Mouse (Mus musculus) intestine, embryonic 15.5 days (tissue): ENCODE results near the gene Poc1a. TPM values are rescaled to one million over a fixed set of nuclear protein-coding genes. Genes with fewer than 3 reads are reported as not detected.

Experiments
- ATAC-seq: fragments of 200-750 bp; cut with Nextera tagmentation; 2 replicates; pipeline ENCODE4 v1.8.0; 2017; ENCODE audit warnings: moderate TSS enrichment, moderate library complexity
- H3K27ac ChIP-seq: fragments of 300-500 bp; sonication (generic); 2 replicates; pipeline ENCODE4 v1.5.1; 2015; ENCODE audit warnings: mild to moderate bottlenecking, inconsistent platforms
- H3K27me3 ChIP-seq: fragments of 300-500 bp; sonication (generic); replicated peaks from 2 replicates; pipeline ENCODE4 v1.6.1; 2015; ENCODE audit warnings: inconsistent platforms
- H3K36me3 ChIP-seq: fragments of 300-500 bp; sonication (generic); 2 replicates; pipeline ENCODE4 v1.6.1; 2015; ENCODE audit warnings: inconsistent platforms
- H3K4me1 ChIP-seq: fragments of 300-500 bp; sonication (generic); replicated peaks from 2 replicates; pipeline ENCODE4 v1.6.1; 2015; ENCODE audit warnings: inconsistent platforms
- H3K4me2 ChIP-seq: fragments of 300-500 bp; sonication (generic); replicated peaks from 2 replicates; pipeline ENCODE4 v1.6.1; 2015; ENCODE audit warnings: mild to moderate bottlenecking, inconsistent platforms
- H3K4me3 ChIP-seq: fragments of 300-500 bp; sonication (generic); replicated peaks from 2 replicates; pipeline ENCODE4 v1.5.1; 2015; ENCODE audit warnings: inconsistent platforms
- H3K9ac ChIP-seq: fragments of 300-500 bp; sonication (generic); 2 replicates; pipeline ENCODE4 v1.6.1; 2015; ENCODE audit warnings: inconsistent platforms
- H3K9me3 ChIP-seq: fragments of 300-500 bp; sonication (generic); 2 replicates; pipeline ENCODE4 v1.6.1; 2016; ENCODE audit warnings: inconsistent platforms
- WGBS: fragments of 180-500 bp; shearing (Covaris S2); methylation state at CpG from one replicate; pipeline ENCODE4 v1.1.7; 2015; 5-methylcytosine and 5-hydroxymethylcytosine counted together
- polyA plus RNA-seq: library from polyadenylated mRNA; unstranded; fragments of >200 nt; fragmentation: Nextera tagmentation; extraction: Ambion mirVana; gene quantifications from 2 replicates; pipeline ENCODE4 v1.2.1, GENCODE M21; 2015

Gene Poc1a
- polyA plus RNA-seq, 1 experiment from 2014 or later: 25.9 TPM

- ATAC-seq: no peak
- peaks cover 27% of the 10 kb centered on the region for H3K36me3 ChIP-seq
- no peaks in the 10 kb centered on the region for H3K9me3 ChIP-seq
- H3K9ac ChIP-seq: no peak overlapping the region
- H3K27me3 ChIP-seq: no peaks in the 10 kb centered on the region
- WGBS: 49% methylated on average over 19 of the region's 19 CpGs
- peaks cover 7% of the 10 kb centered on the region for H3K4me1 ChIP-seq
- H3K4me2 ChIP-seq: peak overlapping the region; percentile 9; the same call in 1 of the 2 replicates
- H3K27ac ChIP-seq: peak overlapping the region; percentile 34
- no peak overlapping the region for H3K4me3 ChIP-seq
Measured at GRCm38 (mm10) chr9:106242813-106243488, 37.9 kb upstream of the Poc1a start.

- peak; percentile 55 for ATAC-seq
- no peaks in the 10 kb centered on the region for H3K27me3 ChIP-seq
- H3K27ac ChIP-seq: peak overlapping the region; percentile 74
- H3K4me1 ChIP-seq: peaks cover 38% of the 10 kb centered on the region
- no peak overlapping the region for H3K4me3 ChIP-seq
- WGBS: 63% methylated on average over 11 of the region's 11 CpGs
- no peak overlapping the region for H3K9ac ChIP-seq
- no peaks in the 10 kb centered on the region for H3K36me3 ChIP-seq
- peak overlapping the region; percentile 34 for H3K4me2 ChIP-seq
- no peaks in the 10 kb centered on the region for H3K9me3 ChIP-seq
Measured at GRCm38 (mm10) chr9:106249550-106249949, 31.3 kb upstream of the Poc1a start.

- H3K27ac ChIP-seq: peak overlapping the region; percentile 74
- peak; percentile 70 for ATAC-seq
- H3K4me2 ChIP-seq: peak overlapping the region; percentile 34
- no peaks in the 10 kb centered on the region for H3K36me3 ChIP-seq
- no peaks in the 10 kb centered on the region for H3K9me3 ChIP-seq
- peaks cover 38% of the 10 kb centered on the region for H3K4me1 ChIP-seq
- no peak overlapping the region for H3K9ac ChIP-seq
- no peak overlapping the region for H3K4me3 ChIP-seq
- H3K27me3 ChIP-seq: no peaks in the 10 kb centered on the region
- 17% methylated on average over 4 of the region's 4 CpGs for WGBS
Measured at GRCm38 (mm10) chr9:106250245-106250644, 30.6 kb upstream of the Poc1a start.

GRCm38 (mm10) chr9:106251066-106251465, 29.8 kb upstream of the Poc1a start:
- no peaks in the 10 kb centered on the region for H3K27me3 ChIP-seq
- H3K9ac ChIP-seq: no peak overlapping the region
- H3K36me3 ChIP-seq: no peaks in the 10 kb centered on the region
- peak overlapping the region; percentile 74; the same call in 1 of the 2 replicates for H3K27ac ChIP-seq
- 51% methylated on average over 8 of the region's 8 CpGs for WGBS
- no peak overlapping the region for H3K4me3 ChIP-seq
- H3K4me2 ChIP-seq: no peak overlapping the region
- no peaks in the 10 kb centered on the region for H3K9me3 ChIP-seq
- no peak for ATAC-seq
- H3K4me1 ChIP-seq: peaks cover 38% of the 10 kb centered on the region

DNA sequence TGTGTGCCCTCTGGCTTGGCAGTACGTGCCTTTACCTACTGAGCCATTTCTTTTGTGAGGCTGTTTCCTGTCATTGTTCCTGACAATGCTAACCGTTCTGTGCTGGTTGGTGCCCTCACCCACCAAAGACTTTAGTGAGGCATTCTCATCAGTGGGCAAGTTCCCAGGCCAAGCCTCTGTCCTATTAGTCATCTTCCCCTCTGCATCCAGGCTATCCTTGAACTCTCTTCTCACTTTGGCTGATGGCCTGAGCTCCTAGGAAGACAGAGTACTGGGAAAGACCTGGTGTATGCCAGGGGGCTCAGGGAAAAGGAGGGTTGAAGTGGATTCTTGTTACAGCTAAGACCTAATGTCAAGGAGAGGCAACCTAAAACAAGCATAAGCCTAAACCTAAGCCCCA, 26.9 kb upstream of the Poc1a start:
- Histone ChIP-seq H3K27me3 (no peaks in the 10 kb centered on the region), H3K36me3 (no peaks in the 10 kb centered on the region), H3K4me3 (no peak overlapping the region), H3K9ac (no peak overlapping the region), H3K4me2 (no peak overlapping the region), H3K4me1 (peaks cover 26% of the 10 kb centered on the region), H3K9me3 (no peaks in the 10 kb centered on the region), H3K27ac (no peak overlapping the region)
- 88% methylated on average over 2 of the region's 2 CpGs for WGBS
- no peak for ATAC-seq

DNA sequence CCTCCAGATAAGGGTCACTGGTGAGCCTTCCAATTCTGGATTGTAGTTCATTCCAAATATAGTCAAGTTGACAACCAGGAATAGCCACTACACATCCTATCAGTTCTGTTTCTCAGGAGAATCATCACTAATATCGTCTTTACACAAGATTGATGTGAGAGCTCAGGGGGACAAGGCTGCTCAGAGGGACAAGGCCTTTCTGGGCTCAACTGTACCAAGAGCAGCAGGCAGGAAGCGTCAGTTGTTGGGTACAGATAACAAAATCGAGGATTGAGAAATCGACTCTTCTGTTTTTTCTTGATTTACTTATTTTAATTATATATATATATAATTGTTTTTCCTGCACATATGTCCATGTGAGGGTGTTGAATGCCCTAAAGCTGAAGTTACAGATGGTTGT, 22.4 kb upstream of the Poc1a start:
- ATAC-seq: no peak
- 85% methylated on average over 4 of the region's 4 CpGs for WGBS
- no peak overlapping the region for H3K4me3 ChIP-seq
- no peak overlapping the region for H3K4me2 ChIP-seq
- H3K36me3 ChIP-seq: no peaks in the 10 kb centered on the region
- no peak overlapping the region for H3K9ac ChIP-seq
- 0 out of 2 replicates have a peak, but pooled peaks cover 3% of the 10 kb centered on the region for H3K4me1 ChIP-seq
- H3K27ac ChIP-seq: no peak overlapping the region
- no peaks in the 10 kb centered on the region for H3K9me3 ChIP-seq
- no peaks in the 10 kb centered on the region for H3K27me3 ChIP-seq

DNA sequence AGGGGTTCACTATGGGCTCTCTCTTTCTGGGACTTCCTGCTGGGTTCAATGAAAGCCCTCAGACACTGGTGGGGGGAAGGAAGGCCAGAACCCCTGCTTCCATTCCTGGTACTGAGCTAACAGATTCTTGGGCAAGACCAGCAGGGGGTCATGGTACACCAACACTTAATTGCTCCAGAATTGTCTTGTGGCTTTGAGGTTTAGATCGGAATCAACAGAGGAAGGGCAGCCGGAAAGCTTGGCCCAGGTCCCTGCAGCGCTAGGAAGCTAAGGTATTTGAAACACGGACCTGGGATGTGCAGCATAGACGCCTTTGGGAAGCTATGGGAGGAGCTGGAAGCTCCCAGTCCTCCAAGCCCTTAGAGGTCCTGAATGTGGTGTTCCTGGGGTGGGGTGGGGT, 21.9 kb upstream of the Poc1a start:
- Histone ChIP-seq H3K9me3 (no peaks in the 10 kb centered on the region), H3K27ac (no peak overlapping the region), H3K4me1 (0 out of 2 replicates have a peak, but pooled peaks cover 3% of the 10 kb centered on the region), H3K9ac (no peak overlapping the region), H3K4me3 (no peak overlapping the region), H3K36me3 (no peaks in the 10 kb centered on the region), H3K27me3 (no peaks in the 10 kb centered on the region), H3K4me2 (no peak overlapping the region)
- WGBS: 58% methylated on average over 5 of the region's 5 CpGs
- ATAC-seq: no peak

DNA sequence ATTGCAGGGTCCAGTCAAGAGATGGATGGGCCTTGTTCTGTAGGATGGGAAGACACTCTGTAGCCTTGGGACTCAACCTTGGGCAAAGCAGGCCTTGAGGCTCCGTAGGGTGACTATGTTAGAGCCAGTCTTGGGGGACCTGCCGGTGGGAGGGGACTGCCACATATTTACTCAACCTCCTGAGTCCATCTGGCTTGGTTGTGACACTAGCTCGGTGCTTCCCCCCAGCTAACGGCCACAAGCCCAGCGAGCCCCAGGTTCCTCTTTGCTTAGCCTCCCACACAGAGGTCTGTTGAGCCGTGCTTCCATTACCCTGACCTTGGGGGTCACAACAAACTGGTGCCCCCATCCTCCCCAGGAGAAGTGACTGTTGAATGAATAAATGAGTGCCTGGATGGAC, 19.8 kb upstream of the Poc1a start:
- Histone ChIP-seq H3K27ac (no peak overlapping the region), H3K4me2 (no peak overlapping the region), H3K9me3 (no peaks in the 10 kb centered on the region), H3K4me3 (no peak overlapping the region), H3K36me3 (no peaks in the 10 kb centered on the region), H3K4me1 (0 out of 2 replicates have a peak, but pooled peaks cover 3% of the 10 kb centered on the region), H3K27me3 (no peaks in the 10 kb centered on the region), H3K9ac (no peak overlapping the region)
- no peak for ATAC-seq
- 77% methylated on average over 6 of the region's 6 CpGs for WGBS

GRCm38 (mm10) chr9:106261491-106261890, 19.4 kb upstream of the Poc1a start:
- Histone ChIP-seq H3K9me3 (no peaks in the 10 kb centered on the region), H3K4me3 (no peak overlapping the region), H3K9ac (no peak overlapping the region), H3K36me3 (no peaks in the 10 kb centered on the region), H3K27me3 (no peaks in the 10 kb centered on the region), H3K4me1 (0 out of 2 replicates have a peak, but pooled peaks cover 3% of the 10 kb centered on the region), H3K4me2 (no peak overlapping the region), H3K27ac (no peak overlapping the region)
- WGBS: 78% methylated on average over 3 of the region's 3 CpGs
- no peak for ATAC-seq

DNA sequence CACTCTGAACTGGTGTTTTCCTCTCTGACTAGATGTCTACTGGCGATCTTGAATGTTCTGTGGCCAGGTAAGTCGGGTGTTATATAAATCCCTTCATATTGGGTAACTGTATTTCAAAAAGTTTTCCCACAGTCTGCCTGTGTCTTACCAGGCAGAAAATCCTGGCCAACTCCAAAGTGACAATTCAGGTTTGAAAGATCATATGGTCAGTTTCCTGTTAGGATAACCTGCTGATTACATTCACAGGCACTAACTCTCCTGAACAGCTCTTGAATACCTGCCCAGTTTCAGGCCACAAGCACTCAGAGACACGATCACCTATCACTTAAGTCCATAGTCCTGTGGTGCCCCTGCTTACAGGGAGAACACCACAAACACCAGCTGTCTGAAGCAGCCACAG, 18.8 kb upstream of the Poc1a start:
- ATAC-seq: no peak
- WGBS: 83% methylated on average over 3 of the region's 3 CpGs

DNA sequence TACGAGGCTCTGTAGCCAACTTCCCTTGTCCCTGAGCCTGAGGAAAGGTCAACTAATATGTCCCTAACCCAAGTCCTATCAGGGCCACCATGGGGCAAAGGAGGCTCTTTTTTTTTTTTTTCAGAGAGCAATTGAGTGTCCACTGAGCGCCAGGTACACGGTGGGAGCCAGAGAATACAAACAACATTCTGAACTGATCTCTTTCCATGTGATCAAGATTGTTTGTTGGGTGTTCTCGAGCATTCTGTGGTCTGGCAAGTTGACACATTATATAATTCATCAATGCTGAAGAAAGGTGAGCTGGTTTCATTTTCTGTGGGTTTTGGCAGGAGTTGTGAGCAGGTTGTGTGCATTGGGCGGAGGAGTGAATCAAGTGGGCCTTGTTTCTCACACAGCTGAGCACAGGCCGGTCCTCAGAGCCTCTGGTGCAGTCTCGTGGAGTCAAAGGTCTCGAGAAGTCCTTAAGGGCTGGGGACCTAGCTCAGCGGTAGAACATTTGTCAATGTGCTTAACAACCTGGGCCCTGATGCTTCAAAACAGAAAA, 17.4 kb upstream of the Poc1a start:
- no peak for ATAC-seq
- H3K4me1 ChIP-seq: peaks cover 7% of the 10 kb centered on the region
- H3K9me3 ChIP-seq: no peaks in the 10 kb centered on the region
- WGBS: 79% methylated on average over 9 of the region's 9 CpGs
- H3K27me3 ChIP-seq: no peaks in the 10 kb centered on the region
- H3K36me3 ChIP-seq: no peaks in the 10 kb centered on the region
- no peak overlapping the region for H3K4me3 ChIP-seq
- no peak overlapping the region for H3K27ac ChIP-seq
- H3K9ac ChIP-seq: no peak overlapping the region
- H3K4me2 ChIP-seq: no peak overlapping the region

More for the DNA sequence above, 18.8 kb upstream of the Poc1a start:
- H3K27me3 ChIP-seq: no peaks in the 10 kb centered on the region
- no peaks in the 10 kb centered on the region for H3K9me3 ChIP-seq
- H3K4me2 ChIP-seq: no peak overlapping the region
- H3K4me3 ChIP-seq: no peak overlapping the region
- H3K4me1 ChIP-seq: 0 out of 2 replicates have a peak, but pooled peaks cover 3% of the 10 kb centered on the region
- H3K27ac ChIP-seq: no peak overlapping the region
- no peaks in the 10 kb centered on the region for H3K36me3 ChIP-seq
- H3K9ac ChIP-seq: no peak overlapping the region

GRCm38 (mm10) chr9:106265358-106266075, 15.3 kb upstream of the Poc1a start:
- 77% methylated on average over 12 of the region's 12 CpGs for WGBS
- no peak overlapping the region for H3K4me2 ChIP-seq
- no peaks in the 10 kb centered on the region for H3K27me3 ChIP-seq
- no peak for ATAC-seq
- no peak overlapping the region for H3K4me3 ChIP-seq
- no peak overlapping the region for H3K9ac ChIP-seq
- H3K36me3 ChIP-seq: no peaks in the 10 kb centered on the region
- peaks cover 23% of the 10 kb centered on the region for H3K4me1 ChIP-seq
- H3K9me3 ChIP-seq: no peaks in the 10 kb centered on the region
- H3K27ac ChIP-seq: no peak overlapping the region
